Mouse (Mus musculus): ENCODE data around the gene Cdkn2b. TPM values are rescaled to one million over a fixed set of nuclear protein-coding genes. Genes with fewer than 3 reads are reported as not detected.

Gene Cdkn2b
- polyA plus RNA-seq, 1 experiment = 24.7 TPM

DNA sequence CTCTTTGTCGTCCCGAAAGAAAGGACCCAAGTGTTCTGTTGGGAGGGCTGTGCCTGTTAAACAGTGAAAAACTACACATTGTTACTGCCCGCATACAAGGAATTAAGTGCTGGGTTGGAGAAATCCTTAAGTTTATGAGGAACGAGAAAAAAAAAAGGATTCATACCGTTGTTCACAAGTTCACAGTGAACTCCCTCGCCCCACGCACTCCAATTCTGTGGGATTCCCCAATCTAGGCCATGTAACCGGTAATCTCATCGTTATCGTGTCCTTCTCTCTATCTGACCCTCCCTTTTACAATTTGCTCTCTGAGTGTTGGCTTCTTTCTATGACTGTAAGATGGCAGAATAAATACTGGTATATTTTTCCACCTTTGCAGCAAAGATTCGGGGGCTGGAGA lies 843 bp downstream of the Cdkn2b start:
- H3K4me3 ChIP-seq (replicated peaks) = peak overlapping the region; percentile 99
- no peaks in the 10 kb centered on the region for H3K9me3 ChIP-seq
- peaks cover 37% of the 10 kb centered on the region for H3K4me1 ChIP-seq
- H3K27me3 ChIP-seq (replicated peaks) = peaks cover 34% of the 10 kb centered on the region
- TF ChIP-seq FLI1 (IDR thresholded peaks at IDR 0.05; ENCODE audit: low read length) (no peak), GATA1 (IDR thresholded peaks at IDR 0.05; ENCODE audit: borderline replicate concordance, low read length) (no peak)
- peaks cover 29% of the 10 kb centered on the region for H3K36me3 ChIP-seq (replicated peaks; ENCODE audit: low read length)

DNA sequence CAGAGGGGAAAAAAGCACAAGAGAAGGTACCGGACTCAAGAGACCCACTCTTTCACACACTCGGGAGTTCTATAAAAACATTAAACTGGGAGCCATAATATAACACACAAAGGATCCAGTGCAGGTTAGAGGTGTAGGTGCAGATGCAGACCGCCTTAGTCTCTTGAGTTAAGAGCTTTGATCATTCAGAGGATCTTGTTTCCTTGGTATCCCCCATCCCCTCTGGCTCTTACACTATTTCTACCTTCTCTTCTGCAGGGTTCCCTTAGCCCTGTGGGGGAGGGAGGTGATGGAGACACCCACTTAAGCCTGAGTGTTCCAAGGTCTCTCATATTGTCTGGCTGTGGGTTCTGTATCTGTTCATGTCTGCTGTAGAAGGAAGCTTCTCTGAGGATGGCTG lies 2.8 kb downstream of the Cdkn2b start:
- Histone ChIP-seq H3K9me3 (no peaks in the 10 kb centered on the region), H3K4me1 (peaks cover 37% of the 10 kb centered on the region), H3K36me3 (replicated peaks; ENCODE audit: low read length) (peaks cover 31% of the 10 kb centered on the region), H3K4me3 (replicated peaks) (peak overlapping the region; percentile 80), H3K27me3 (replicated peaks) (peaks cover 43% of the 10 kb centered on the region)
- TF ChIP-seq GATA1 (IDR thresholded peaks at IDR 0.05; ENCODE audit: borderline replicate concordance, low read length) (no peak), FLI1 (IDR thresholded peaks at IDR 0.05; ENCODE audit: low read length) (no peak)

DNA sequence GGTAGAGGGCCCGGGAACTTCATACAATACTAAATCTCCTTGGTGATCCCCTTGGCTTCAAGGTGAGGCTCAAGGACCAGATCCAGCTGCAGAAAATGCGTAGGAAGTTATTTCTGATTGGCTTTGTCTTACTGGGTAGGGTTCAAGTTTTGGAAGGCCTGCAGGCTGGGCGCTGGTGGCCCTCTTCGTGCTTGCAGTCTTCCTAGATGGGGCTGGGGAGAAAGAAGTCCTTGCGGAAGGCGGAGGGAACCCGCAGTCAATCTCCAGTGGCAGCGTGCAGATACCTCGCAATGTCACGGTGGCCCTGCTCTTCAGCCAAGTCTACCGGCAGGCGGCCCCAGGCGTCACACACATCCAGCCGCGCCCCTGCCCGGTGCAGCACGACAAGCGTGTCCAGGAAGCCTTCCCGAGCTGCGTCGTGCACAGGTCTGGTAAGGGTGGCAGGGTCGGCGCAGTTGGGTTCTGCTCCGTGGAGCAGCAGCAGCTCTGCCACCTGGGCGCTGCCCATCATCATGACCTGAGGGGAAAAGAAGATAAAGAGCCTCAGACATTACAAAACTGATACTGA lies 4.0 kb downstream of the Cdkn2b start:
- H3K9me3 ChIP-seq = no peaks in the 10 kb centered on the region
- TF ChIP-seq FLI1 (IDR thresholded peaks at IDR 0.05; ENCODE audit: low read length) = no peak
- no peak for TF ChIP-seq GATA1 (IDR thresholded peaks at IDR 0.05; ENCODE audit: borderline replicate concordance, low read length)
- peak overlapping the region; percentile 70 for H3K4me3 ChIP-seq (replicated peaks)
- H3K4me1 ChIP-seq = peaks cover 37% of the 10 kb centered on the region
- H3K36me3 ChIP-seq (replicated peaks; ENCODE audit: low read length) = peaks cover 33% of the 10 kb centered on the region
- H3K27me3 ChIP-seq (replicated peaks) = peaks cover 52% of the 10 kb centered on the region

DNA sequence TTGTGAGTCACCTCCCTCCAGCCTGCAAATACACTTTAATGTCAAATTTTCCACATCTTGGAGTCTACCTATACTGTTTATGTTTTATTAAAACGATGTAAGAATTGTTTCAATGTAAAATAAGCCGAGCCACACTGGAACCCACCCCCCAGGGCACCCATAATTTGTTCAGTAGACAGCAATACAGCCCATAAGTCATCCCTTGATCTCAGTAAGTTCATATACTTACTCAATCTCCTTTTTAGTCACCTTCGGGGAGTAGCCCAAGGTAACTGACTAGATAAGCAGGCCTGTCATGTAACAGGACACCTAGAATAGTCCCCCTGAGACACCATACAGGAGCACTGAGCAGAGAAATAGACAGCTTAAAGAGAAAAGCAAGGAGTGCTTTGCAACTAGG lies 5.1 kb downstream of the Cdkn2b start:
- peaks cover 56% of the 10 kb centered on the region for H3K27me3 ChIP-seq (replicated peaks)
- no peak for TF ChIP-seq GATA1 (IDR thresholded peaks at IDR 0.05; ENCODE audit: borderline replicate concordance, low read length)
- TF ChIP-seq FLI1 (IDR thresholded peaks at IDR 0.05; ENCODE audit: low read length) = no peak
- peaks cover 28% of the 10 kb centered on the region for H3K4me1 ChIP-seq
- H3K4me3 ChIP-seq (replicated peaks) = no peak overlapping the region
- H3K36me3 ChIP-seq (replicated peaks; ENCODE audit: low read length) = peaks cover 36% of the 10 kb centered on the region
- H3K9me3 ChIP-seq = no peaks in the 10 kb centered on the region

DNA sequence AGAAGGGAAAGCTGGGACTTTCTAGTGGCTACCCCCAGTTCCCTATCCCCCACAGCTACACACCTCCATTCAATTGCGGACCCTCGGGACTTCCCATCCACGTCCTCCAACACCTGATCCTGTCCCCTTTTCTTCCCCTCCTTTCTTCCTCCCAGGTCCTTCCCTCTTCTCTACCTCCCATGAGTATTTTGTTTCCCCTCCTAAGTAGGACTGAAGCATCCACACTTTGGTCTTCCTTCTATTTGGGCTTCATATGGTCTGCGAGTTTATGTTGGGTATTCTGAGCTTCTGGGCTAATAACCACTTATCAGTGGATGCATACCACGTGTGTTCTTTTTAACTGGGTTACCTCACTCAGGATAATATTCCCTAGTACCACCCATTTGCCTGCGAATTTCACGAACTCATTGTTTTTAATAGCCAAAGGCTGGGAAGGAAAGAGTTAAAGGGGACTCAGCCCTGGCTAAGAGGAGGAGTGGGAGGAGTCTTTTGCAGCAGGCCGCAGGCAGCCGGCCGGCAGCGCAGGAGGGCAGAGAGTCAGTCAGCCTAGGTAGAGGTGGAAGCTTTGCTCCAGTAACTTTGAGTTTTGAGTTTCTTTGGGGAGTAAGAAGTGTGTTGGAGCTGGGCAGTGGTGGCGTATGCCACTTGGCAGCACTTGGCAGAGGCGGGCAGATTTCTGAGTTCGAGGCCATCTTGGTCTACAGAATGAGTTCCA lies 7.4 kb downstream of the Cdkn2b start:
- Histone ChIP-seq H3K9me3 (no peaks in the 10 kb centered on the region), H3K4me3 (replicated peaks) (no peak overlapping the region), H3K4me1 (peaks cover 15% of the 10 kb centered on the region), H3K27me3 (replicated peaks) (peaks cover 52% of the 10 kb centered on the region), H3K36me3 (replicated peaks; ENCODE audit: low read length) (peaks cover 35% of the 10 kb centered on the region)
- TF ChIP-seq FLI1 (IDR thresholded peaks at IDR 0.05; ENCODE audit: low read length) = no peak

DNA sequence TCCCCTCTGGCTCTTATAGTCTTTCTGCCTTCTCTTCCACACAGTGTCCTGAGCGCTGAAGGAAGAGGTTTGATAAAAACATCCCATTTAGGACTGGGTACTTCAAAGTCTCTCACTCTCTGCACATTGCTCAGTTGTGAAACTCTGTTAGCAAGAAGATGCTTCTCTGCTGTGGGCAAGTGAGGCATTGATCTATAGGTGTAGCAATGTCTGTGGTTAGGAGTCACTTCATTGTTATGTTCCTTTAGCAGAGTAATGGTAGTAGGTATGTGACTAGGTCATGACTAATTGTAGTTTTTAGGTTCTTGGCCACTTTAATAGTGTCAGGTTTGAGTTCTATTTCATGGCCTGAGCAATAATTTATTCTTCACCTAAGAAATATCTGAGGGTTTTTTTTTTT lies 8.7 kb downstream of the Cdkn2b start:
- TF ChIP-seq FLI1 (IDR thresholded peaks at IDR 0.05; ENCODE audit: low read length) (no peak), GATA1 (IDR thresholded peaks at IDR 0.05; ENCODE audit: borderline replicate concordance, low read length) (no peak)
- peaks cover 10% of the 10 kb centered on the region for H3K4me1 ChIP-seq
- peaks cover 49% of the 10 kb centered on the region for H3K27me3 ChIP-seq (replicated peaks)

DNA sequence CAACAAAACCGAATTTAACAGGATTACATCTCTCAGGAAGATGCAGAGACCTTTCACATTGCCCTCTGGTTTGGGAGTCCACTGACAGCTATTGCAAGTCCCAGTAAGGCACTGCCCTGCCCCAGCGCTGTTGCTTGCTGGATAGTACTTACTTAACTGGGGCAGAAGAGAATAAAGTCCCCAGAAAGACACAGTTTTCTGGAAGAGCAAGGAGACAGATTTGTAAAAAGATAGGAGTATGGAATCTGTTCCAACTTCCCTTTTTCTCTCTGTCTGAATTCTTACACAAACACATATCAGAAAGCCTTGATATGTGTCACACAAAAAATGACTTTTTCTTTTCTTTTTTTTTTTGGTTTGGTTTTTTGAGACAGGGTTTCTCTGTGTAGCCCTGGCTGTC lies 11.1 kb downstream of the Cdkn2b start:
- Histone ChIP-seq H3K36me3 (replicated peaks; ENCODE audit: low read length) (peaks cover 18% of the 10 kb centered on the region), H3K4me1 (peaks cover 16% of the 10 kb centered on the region), H3K4me3 (replicated peaks) (no peak overlapping the region), H3K27me3 (replicated peaks) (peaks cover 51% of the 10 kb centered on the region), H3K9me3 (no peaks in the 10 kb centered on the region)
- TF ChIP-seq GATA1 (IDR thresholded peaks at IDR 0.05; ENCODE audit: borderline replicate concordance, low read length) = no peak
- TF ChIP-seq FLI1 (IDR thresholded peaks at IDR 0.05; ENCODE audit: low read length) = no peak

More for the DNA sequence above, 8.7 kb downstream of the Cdkn2b start:
- Histone ChIP-seq H3K4me3 (replicated peaks) (no peak overlapping the region), H3K36me3 (replicated peaks; ENCODE audit: low read length) (peaks cover 35% of the 10 kb centered on the region), H3K9me3 (no peaks in the 10 kb centered on the region)

DNA sequence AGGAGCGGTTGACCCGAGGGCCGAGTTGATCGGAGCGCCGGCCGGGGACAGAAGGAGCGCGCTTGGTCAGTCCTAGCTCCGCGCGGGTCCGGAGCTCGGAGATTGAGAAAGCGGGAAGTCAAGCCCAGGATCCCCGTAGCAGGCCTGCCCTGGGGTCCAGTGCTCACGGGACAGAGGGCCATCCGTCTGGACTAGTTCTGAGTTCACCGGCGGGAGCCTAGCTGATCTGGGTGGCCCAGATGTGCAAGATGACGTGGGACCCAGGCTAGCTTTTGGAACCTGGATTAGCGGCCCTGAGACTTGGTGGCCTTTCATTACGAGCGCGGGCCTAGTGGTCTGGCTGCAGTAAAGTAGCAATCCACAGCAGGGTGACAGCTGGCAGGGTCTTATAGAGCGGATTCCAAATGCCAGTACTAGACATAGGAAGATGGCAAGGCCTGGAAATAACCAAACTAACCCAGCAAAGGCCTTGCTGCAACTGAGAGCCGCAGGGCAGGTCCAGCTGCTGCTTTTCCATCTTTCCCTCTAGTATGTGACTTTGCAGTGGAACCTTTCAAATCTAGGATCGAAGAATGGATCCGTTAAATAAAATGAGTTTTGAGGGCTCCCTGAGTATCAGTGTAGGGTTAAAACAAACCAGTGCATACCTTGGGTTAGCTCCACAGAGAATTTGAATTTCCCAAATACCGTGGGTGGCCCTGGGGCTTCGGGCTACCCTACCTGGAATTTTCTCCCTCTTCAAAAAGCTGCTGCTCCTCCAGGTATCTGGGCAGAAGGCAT lies 15.2 kb downstream of the Cdkn2b start:
- H3K4me1 ChIP-seq = peaks cover 16% of the 10 kb centered on the region
- H3K27me3 ChIP-seq (replicated peaks) = peaks cover 46% of the 10 kb centered on the region
- peak overlapping the region; percentile 95 for H3K4me3 ChIP-seq (replicated peaks)
- H3K36me3 ChIP-seq (replicated peaks; ENCODE audit: low read length) = peaks cover 13% of the 10 kb centered on the region
- no peaks in the 10 kb centered on the region for H3K9me3 ChIP-seq
- TF ChIP-seq FLI1 (IDR thresholded peaks at IDR 0.05; ENCODE audit: low read length) (no peak), GATA1 (IDR thresholded peaks at IDR 0.05; ENCODE audit: borderline replicate concordance, low read length) (no peak)

DNA sequence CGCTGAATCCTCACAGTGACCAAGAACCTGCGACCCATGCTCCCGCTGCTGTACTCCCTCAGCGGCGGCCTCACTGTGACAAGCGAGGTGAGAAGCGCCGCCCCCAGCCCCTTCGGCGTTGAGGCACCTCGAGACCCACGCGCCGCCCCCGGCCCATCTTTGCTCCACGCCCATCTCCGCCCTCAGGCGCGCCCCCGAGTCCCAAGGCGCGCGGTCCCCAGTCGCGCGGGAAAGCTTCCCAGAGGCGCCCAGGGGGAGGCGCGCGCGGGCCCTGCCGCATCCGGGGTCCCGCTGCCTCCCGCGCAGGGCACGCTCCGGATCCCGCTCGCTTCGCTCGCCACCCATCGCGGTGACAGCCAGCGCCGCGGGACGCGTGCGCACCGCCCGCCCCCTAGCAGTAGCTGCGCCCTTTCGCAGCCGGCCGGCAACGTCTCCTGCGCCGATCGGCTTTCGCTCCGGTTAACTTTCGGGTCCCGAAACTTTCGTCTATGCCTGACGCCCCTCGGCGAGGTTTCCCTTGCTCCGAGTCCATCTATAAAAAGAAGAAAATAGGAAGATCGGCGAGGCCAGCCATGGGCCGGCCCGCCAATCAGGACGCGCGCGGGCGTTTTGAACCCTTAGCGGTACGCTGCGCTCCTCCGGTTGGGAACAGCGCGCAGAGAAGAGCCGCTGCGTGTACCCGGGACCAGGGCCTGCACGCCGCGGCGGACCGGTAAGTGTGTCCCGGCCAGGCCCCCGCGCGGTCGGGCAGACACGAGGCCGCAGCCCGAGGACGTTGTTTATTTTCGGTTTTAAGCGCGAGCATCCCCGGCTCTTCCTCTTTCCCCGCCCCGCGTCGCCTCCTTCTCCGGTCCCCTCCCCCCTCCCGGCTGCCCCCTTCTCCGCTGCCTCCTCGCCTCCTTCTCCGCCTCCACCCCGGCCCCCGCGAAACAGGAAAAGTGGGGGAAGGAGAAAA lies 16.1 kb downstream of the Cdkn2b start, which contains the start of gene Cdkn2a:
Gene Cdkn2a, minus strand, starts transcription at position 168 of the 955 bp plus-strand sequence.
- peaks cover 21% of the 10 kb centered on the region for H3K4me1 ChIP-seq
- H3K4me3 ChIP-seq (replicated peaks) = peak within 1 kb of the TSS; percentile 95
- H3K36me3 ChIP-seq (replicated peaks; ENCODE audit: low read length) = peaks cover 13% of the 10 kb centered on the region
- peaks cover 50% of the 10 kb centered on the region for H3K27me3 ChIP-seq (replicated peaks)
- no peaks in the 10 kb centered on the region for H3K9me3 ChIP-seq
- no peak for TF ChIP-seq GATA1 (IDR thresholded peaks at IDR 0.05; ENCODE audit: borderline replicate concordance, low read length)
- no peak for TF ChIP-seq FLI1 (IDR thresholded peaks at IDR 0.05; ENCODE audit: low read length)

All from megakaryocyte, embryonic 14.5 days (primary cell).